Mouse (Mus musculus): ENCODE measurements around the gene Olfr810. TPM values are rescaled to one million over a fixed set of nuclear protein-coding genes. Genes with fewer than 3 reads are reported as not detected.

Olfr810 gene
- total RNA-seq (2021) = not detected in 2 replicates
- long read RNA-seq, experiment 1 = 0 reads
- long read RNA-seq, experiment 2 = 0 reads

DNA sequence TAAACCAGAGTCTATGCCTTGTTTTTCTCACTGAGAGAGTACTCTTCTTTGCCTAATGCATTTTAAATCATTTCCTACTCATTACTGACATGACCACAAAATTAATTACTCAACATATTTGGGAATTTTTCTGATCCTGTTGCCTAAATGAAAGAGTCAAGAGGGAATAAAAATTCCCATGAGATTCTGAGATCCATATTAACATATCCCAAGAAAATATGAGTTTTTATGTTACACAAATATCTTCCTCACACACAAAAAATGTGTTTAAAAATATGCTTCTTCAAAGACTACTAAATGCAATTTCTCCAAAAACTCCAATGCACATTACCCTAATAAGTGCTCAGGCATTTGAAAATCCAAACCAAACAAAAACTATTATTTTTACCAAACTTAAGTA is at the start of gene Olfr810:
TSS of gene Olfr810 (minus strand) at position 101 of the 400 bp plus-strand sequence.
- no peak for DNase-seq

DNA sequence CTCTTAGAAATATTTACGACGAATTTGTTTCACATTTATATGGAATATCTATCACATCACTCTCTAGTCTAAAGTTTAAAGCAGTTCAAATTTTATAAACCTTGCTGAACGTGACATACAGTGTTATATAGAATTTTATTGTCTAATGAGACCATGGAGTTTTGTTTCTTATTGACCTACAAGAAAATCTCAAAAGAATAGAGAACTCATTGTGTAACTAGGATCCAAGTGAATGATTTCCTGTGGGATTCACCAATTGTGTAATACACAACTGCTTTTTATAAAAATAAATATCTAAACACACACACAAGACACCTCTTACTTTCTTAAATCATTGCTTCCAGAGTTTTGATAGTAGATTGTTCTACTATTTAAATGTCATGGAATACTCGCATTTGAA is 9.6 kb upstream of the Olfr810 start, which contains the start of gene Olfr811:
TSS of gene Olfr811 (minus strand) at position 101 of the 400 bp plus-strand sequence.
- no peak for DNase-seq

DNA sequence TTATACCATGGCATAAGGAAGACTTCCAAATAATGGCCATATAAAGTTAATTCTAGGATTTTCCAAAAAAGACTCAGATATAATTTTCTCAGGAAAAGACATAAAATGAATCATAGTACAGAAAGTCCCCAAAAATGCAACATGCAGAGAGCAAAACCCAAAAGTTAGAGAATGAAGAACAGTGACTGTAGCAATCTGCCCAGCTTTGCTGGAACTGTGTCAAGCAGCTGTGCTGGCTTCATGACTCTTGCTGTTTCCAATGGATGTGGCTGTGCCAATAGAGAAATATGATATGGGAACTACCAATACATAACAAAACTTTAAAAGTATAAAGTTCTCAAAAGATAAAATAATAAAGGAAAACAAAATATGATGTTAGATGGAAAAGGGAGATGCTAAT is 16.6 kb downstream of the Olfr810 start:
- DNase-seq = no peak

DNA sequence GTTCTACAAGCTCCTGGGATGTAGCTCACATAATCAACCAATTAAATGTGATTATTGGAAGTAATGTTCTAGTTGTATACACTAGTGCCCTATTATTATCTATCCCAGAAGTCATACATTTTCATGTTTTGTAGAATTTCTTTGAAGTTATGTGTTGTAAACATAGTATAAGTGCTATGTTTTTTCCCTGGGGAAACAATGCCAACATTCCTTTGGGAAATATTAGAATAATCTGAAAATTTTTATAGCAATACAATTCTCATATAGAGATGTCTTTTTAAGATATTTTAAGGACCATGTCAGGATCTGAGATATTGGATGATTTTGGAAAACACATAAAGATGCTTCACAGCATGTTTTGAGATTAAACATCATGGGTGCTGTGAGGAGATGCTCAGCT is 20.4 kb downstream of the Olfr810 start, which contains the start of gene Olfr809:
TSS of gene Olfr809 (plus strand) at position 301 of the 400 bp plus-strand sequence.
- no peak for DNase-seq

DNA sequence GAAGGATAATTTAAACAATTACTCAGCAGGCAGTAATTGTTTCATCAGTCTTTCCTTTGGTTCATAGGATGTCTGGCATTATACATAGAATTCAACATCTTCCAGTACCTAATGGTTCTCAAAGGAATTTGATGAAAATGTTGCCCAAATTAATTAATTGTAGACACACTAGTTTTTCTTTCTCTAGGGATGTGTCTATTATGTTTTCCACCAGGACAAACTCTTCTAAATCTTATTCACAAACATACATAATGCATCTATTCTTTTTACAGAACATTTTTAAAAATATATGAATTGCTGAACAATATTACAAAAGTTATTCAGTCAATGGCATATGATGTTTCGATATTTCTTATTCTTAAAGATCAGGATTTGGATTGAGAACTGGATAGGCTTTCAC is 29.5 kb downstream of the Olfr810 start, which contains the start of gene Olfr808:
TSS of gene Olfr808 (plus strand) at position 301 of the 400 bp plus-strand sequence.
- DNase-seq = no peak

DNA sequence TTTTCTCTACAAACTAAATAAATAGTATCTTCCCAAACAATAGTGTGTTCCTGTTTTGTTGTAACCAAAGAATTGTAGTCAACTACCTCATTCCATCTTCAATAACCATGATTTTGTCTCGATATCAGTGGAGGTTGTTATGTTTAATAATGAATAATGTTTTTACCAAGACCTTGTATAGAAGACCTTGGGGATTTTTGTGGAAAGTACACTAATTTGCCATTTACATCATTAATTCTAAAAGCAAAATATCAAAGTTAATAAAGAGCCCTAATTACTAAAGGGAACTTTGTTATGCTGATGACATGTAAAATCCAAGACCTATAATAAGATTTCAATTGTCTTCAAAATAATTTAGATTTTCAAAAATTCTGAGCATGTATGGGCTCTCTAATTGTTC is 37.0 kb downstream of the Olfr810 start, which contains the start of gene Olfr807:
TSS of gene Olfr807 (minus strand) at position 101 of the 400 bp plus-strand sequence.
- DNase-seq = no peak

DNA sequence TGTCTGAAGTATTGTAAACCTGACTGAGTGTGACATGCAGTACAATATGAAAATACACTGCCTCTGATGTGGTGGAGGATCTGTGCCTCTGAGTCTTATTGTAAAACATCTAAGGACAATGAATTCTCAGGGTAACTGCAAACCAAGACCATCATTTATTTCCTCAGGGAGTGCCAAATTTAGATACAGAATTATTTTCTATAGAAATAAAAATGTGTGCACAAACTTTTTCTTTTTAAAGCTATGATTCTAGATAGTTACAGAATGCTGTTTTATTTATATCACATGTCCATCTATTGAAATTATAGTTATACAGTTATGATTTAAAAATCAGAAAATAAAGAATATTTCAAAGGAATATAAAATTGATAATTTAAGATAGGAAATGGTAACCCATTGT is 52.9 kb downstream of the Olfr810 start, which contains the start of gene Olfr806:
TSS of gene Olfr806 (minus strand) at position 101 of the 400 bp plus-strand sequence.
- no peak for DNase-seq

Other genes with a start within 250 kb of the Olfr810 start
- gene Olfr794, start 227.3 kb downstream of the Olfr810 start, total RNA-seq (2021) = not detected in 2 replicates
- gene Olfr796, start 182.3 kb downstream of the Olfr810 start, total RNA-seq (2021) = not detected in 2 replicates
- gene Olfr798, start 167.0 kb downstream of the Olfr810 start, total RNA-seq (2021) = not detected in 2 replicates
- gene Olfr799, start 157.4 kb downstream of the Olfr810 start, total RNA-seq (2021) = not detected in 2 replicates
- gene Olfr800, start 137.2 kb downstream of the Olfr810 start, total RNA-seq (2021) = not detected in 2 replicates
- not detected in 2 replicates for gene Olfr801, start 121.1 kb downstream of the Olfr810 start, total RNA-seq (2021)
- not detected in 2 replicates for gene Olfr802, start 106.7 kb downstream of the Olfr810 start, total RNA-seq (2021)
- not detected in 2 replicates for gene Olfr803, start 100.6 kb downstream of the Olfr810 start, total RNA-seq (2021)
- not detected in 2 replicates for gene Olfr804, start 91.7 kb downstream of the Olfr810 start, total RNA-seq (2021)
- not detected in 2 replicates for gene Olfr805, start 65.5 kb downstream of the Olfr810 start, total RNA-seq (2021)
- gene Olfr806, start 53.0 kb downstream of the Olfr810 start, total RNA-seq (2021) = not detected in 2 replicates
- gene Olfr807, start 37.1 kb downstream of the Olfr810 start, total RNA-seq (2021) = not detected in 2 replicates
- gene Olfr808, start 29.4 kb downstream of the Olfr810 start, total RNA-seq (2021) = not detected in 2 replicates
- gene Olfr809, start 20.3 kb downstream of the Olfr810 start, total RNA-seq (2021) = not detected in 2 replicates
- not detected in 2 replicates for gene Olfr811, start 9.5 kb upstream of the Olfr810 start, total RNA-seq (2021)
- gene Olfr812, start 51.2 kb upstream of the Olfr810 start, total RNA-seq (2021) = not detected in 2 replicates
- gene Olfr813, start 60.5 kb upstream of the Olfr810 start, total RNA-seq (2021) = not detected in 2 replicates
- gene Olfr814, start 84.9 kb upstream of the Olfr810 start, total RNA-seq (2021) = not detected in 2 replicates
- not detected in 2 replicates for gene Olfr815, start 111.0 kb upstream of the Olfr810 start, total RNA-seq (2021)
- gene Olfr816, start 120.7 kb upstream of the Olfr810 start, total RNA-seq (2021) = not detected in 2 replicates
- gene Olfr818, start 154.2 kb upstream of the Olfr810 start, total RNA-seq (2021) = not detected in 2 replicates
- not detected in 2 replicates for gene Olfr819, start 172.3 kb upstream of the Olfr810 start, total RNA-seq (2021)
- gene Olfr247, start 181.2 kb upstream of the Olfr810 start, total RNA-seq (2021) = not detected in 2 replicates
- gene Gm10310, start 190.1 kb upstream of the Olfr810 start, total RNA-seq (2021) = not detected in 2 replicates
- not detected in 2 replicates for gene Olfr820, start 217.7 kb upstream of the Olfr810 start, total RNA-seq (2021)
- gene Olfr821, start 235.4 kb upstream of the Olfr810 start, total RNA-seq (2021) = not detected in 2 replicates